Mouse (Mus musculus): ENCODE measurements at regions not wholly inside any gene's neighbourhood (a gene's known extent, or its start where the extent isn't known, plus 50 kb on each side); places are given as distances from the start of the nearest gene placed in this dataset.

DNA sequence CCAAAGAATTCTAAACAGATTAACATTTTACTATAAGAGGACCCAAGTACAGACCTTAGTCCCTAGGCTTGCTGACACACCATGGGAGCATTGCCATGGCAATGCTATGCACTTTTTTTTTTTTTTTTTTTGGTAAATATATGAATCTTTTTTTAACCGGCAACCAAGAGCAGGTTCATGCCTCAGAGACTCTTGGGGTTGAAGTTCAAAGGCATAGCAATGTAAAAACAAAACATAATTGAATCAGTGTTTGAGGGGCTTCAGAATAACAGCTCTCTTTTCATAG lies 197.9 kb downstream of the Pdha2 start:
- TF ChIP-seq E2F4 (IDR thresholded peaks at IDR 0.05; ENCODE audit: borderline replicate concordance, low read depth, low read length), result no peak
- no peak for TF ChIP-seq MXI1 (IDR thresholded peaks at IDR 0.05; ENCODE audit: low read depth, low read length)
- no peak for TF ChIP-seq KAT2A (conservative IDR thresholded peaks at IDR 0.05; ENCODE audit: low read depth, low read length)
- no peak for TF ChIP-seq CTCF (IDR thresholded peaks at IDR 0.05 in 2 of 3, conservative IDR thresholded peaks at IDR 0.05 in 1 of 3; ENCODE audit: control insufficient read depth in 1 of 3, insufficient read depth in 1 of 3, low read depth in 2 of 3, low read length in 3 of 3, poor library complexity in 1 of 3, severe bottlenecking in 1 of 3)

Measured in MEL (cell line).